Mouse (Mus musculus): ENCODE results near the gene Gpx4.

Gpx4 gene

DNA sequence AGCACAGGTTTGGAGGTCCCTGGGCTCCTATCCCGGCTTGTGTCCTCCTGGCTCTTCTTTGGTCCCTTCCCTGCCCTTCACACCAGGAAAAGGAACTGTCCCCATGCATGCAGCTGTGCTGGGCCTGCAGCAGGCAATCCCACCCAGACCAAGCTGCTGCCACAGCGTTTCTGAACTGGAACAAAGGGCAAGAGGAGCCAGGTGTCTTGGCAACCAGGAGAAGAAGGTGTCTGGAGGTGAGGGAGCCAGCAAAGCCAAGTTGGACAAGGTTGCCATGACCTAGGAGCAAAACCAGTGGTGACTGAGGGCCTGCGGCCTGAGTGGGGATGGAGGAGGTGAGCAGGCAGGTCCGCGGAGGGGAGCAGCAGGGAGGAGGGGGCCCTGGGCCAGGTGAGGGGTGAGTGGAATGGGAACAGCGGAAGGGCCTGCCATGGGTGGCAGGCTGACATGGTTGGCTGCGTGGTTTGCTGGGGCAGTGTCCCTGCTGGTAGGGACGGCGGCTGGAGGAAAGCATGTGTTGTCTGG, at the start of gene Gpx4:
Gene Gpx4, plus strand, starts transcription at position 126 of the 525 bp plus-strand sequence.
- no peak for DNase-seq (ENCODE audit: low spot score)

DNA sequence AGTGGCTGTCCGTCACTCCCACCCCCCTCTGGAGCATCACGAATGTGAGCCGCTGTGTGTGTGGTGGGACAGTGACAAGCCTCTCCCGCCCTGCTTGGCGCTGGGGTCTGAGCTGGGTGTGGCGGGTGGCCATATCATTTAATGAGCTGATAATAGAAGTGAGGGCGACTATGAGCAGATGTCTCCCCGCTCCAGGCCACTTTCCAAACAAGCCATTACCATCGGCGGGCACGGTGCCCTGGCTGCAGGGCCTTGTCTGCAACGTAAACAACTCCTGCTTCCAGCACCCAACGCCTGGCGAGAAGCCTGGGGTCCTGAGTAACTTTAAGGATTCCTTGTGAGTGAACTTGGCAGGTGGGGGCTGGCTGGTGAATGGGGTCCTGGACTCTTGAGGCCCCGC, 49.1 kb upstream of the Gpx4 start:
- DNase-seq (ENCODE audit: low spot score): no peak

DNA sequence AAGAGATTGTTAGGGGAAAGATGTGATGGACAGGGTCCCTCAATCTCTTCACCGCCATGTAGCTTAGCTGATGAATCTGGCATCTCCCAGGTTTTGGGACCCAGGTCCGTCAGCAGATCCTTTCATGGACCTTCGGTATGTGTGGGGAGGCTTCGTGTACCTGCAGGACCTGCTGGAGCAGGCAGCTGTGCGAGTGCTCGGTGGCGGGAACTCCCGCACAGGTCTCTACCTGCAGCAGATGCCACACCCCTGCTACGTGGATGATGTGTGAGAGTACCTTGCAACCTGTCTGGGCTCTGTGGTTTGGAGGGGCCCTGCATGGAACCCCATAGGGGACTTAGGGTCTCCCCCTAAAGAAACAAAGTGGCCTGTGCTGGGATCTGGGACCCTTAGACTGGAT, 45.0 kb upstream of the Gpx4 start:
- DNase-seq (ENCODE audit: low spot score): no peak

DNA sequence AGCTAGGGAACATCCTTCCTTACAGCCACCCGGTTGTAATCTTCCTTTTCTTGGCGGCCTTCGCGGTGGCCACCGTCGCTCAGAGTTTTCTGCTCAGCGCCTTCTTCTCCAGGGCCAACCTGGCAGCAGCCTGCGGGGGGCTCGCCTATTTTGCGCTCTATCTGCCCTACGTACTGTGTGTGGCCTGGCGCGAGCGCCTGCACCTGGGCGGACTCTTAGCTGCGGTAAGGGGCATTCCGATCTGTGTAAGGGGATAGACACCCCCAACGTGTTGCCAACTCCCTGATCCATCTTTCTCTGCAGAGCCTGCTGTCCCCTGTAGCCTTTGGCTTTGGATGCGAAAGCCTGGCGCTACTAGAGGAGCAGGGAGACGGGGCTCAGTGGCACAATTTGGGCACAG, 44.1 kb upstream of the Gpx4 start:
- no peak for DNase-seq (ENCODE audit: low spot score)

DNA sequence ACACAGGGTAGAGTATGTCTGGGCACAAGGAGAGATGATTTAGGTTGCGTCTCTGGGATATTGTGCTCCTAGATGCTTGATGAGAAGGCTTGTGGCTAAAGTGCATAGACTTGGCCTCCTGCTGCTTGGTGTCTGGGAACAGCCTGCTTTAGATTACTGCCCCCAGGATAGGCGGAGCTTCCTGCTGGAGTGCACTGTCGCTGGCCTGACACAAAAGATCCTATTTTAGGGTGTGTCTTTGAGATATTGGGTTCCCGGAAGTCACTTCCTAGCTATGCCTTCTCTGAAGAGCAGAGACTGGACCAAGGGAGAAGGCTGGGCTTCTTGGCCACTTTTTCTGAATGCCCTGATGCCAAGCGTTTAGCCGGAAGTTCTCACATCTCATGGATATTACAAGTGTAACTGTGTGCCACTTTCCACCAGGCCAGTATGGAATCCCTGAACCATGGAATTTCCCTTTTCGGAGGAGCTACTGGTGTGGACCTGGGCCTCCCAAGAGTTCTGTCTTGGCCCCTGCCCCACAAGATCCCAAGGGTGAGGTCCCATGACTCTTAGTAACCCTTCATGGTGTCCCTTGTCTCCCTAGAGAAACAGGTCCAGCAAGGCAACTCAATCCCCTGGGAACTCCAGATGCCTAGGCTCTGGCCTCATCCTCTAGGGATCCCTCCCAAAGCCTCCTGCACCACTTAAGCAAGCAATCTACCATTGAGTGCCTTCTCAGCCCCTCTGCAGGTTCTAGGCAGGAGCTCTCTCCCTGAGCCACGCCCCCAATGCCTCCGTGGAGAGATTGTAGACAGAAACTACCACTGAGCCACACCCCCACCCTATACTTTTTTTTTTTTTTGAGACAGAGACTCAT, 43.4 kb upstream of the Gpx4 start:
- no peak for DNase-seq (ENCODE audit: low spot score)

DNA sequence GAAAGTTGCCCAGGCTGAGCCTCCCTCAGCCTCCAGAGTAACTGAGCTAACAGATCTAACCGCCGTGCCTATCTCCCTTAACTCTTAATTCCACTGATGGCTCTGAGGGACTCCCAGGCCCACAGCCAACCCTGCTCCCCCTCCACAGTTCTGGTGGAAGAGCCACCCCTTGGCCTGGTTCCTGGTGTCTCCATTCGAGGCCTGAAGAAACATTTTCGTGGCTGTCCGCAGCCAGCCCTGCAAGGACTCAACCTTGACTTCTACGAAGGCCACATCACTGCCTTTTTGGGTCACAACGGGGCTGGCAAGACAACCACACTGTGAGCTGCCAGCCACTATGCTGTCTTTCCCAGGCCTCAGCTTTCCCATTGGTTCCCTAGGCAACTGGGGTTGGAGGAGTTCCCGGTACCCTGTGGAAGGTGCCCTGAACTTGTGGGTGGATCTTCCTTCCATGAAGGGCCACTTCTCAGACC, 42.7 kb upstream of the Gpx4 start:
- no peak for DNase-seq (ENCODE audit: low spot score)

DNA sequence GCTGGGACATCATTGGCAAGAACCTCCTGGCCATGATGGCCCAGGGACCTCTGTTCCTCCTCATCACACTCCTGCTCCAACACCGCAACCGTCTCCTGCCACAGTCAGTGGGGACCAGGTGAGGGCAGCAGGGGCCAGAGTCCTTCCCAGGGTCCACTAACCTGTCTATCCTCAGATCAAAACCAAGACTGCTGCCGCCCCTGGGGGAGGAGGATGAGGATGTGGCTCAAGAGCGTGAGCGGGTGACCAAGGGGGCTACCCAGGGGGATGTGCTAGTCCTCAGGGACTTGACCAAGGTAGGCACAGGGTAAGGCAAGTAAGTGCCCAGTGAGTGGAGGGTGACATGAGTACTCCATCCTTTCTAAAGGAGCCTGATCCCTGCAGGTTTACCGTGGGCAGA, 35.2 kb upstream of the Gpx4 start:
- no peak for DNase-seq (ENCODE audit: low spot score)

DNA sequence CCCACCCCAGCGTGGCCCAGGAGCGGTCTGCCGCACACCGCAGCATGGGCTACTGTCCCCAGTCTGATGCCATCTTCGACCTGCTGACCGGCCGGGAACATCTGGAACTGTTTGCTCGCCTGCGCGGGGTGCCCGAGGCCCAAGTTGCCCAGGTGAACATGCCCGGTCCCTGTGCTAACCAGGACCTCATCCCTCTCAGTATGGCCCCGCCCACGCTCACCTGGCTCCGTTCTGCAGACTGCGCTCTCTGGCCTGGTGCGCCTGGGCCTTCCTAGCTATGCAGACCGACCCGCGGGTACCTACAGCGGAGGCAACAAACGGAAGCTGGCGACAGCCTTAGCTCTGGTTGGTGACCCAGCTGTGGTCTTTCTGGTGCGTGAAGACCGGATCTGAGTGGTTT, 33.4 kb upstream of the Gpx4 start:
- no peak for DNase-seq (ENCODE audit: low spot score)

DNA sequence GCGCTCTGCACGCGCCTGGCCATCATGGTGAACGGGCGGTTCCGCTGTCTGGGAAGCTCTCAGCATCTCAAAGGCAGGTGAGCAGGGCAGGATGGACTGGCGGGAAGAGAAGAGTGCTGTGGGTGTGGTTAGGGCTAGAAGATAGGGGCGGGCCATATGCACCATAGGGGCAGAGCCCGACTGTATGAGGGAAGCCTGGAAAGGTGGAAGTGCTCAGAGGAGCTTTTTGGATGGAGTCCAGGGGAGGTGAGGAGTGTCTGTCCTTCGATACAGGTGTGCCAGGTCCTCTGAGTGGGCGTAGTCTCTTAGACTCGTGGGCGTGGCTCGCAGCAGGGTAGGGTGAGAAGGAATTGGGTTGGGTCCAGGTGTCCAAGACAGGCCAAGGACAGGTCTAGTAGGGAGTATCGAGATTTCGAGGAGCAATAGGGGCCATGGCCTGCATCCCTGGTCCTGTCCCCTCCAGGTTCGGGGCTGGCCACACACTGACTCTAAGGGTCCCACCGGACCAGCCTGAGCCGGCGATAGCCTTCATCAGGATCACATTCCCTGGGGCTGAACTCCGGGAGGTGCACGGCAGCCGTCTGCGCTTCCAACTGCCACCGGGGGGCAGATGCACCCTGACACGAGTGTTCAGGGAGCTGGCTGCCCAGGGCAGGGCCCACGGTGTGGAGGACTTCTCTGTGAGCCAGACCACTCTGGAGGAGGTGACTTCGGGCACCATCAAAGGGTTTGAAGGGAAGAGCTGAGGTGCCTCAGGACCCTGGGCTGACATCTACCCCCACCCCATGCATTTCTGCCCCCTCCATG, 32.3 kb upstream of the Gpx4 start:
- no peak for DNase-seq (ENCODE audit: low spot score)

DNA sequence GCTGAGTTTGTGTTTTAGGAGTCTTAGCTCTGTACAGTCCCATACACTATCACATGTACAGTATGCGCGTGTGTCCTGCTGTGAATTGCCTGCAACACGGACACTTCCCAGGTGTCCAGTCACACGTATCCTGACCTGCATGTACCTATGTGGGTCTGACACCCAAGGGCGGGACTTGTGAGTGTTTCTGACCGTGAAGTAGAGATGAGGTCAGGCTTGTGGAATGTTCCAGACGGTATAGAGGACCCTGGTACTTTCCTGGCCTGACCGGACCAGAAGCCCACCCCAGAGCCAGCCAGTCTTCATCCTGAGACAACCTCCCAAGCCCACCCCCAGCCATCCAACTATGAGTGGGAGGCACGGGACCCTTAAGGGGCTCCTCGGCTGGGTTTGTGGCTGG, 31.4 kb upstream of the Gpx4 start:
- DNase-seq (ENCODE audit: low spot score): no peak

DNA sequence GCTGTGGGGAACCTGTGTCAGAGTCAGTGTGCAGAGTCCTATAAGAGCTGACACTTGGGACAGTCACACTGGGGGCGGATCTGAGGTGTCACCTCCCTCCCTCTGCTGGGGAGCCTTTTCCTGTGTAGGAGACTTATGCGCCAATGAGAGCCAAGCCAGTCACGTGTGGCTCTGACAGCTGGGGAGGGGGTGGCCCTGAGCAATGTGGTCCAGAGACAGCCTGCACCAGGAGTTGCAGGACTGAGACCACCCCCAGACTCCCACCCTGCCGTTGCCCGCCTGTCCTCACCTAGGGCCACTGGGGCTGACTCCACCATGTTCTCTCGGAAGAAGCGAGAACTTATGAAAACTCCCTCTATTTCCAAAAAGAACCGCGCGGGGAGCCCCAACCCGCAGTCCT, 30.5 kb upstream of the Gpx4 start, which contains the start of gene Arhgap45:
Gene Arhgap45, plus strand, starts transcription at position 143 of the 400 bp plus-strand sequence.
- no peak for DNase-seq (ENCODE audit: low spot score)

DNA sequence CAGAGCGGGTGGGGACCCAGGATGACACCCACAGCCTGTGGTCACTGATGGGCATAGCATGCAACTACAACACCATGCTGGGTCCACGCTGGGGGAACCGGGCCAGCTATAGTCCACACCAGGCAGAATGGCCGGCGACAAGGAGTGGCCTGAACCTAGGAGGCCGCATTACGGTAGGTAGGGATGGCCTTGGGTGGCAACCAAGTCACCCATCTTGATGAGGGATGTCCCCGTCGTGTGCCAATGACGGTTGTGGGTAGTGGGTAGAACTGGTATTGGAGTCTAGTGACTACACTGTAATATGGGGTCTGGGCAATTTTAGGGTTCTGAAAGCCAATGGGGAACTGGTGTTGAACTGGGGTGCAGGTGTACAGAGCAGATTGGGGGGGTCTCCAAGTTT, 30.0 kb upstream of the Gpx4 start:
- no peak for DNase-seq (ENCODE audit: low spot score)

DNA sequence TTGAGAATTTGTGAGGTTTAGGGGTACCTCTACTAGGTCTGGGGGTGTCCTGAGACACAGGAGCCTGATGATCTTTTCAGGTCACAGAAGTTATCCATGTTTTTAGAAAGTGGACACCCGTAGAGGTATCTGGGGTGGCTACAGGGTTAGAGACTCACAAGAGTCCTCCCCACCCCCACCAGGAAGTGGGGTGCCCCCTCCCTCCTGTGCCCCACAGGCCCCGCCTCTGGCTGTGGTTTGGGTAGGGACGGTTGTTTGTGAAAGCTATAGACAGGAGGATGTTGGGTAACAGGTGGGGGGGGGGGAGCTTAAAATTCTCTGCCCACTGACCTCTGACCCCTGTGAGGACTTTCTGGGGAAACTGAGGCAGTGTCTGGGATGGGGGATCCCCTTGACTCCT, 29.6 kb upstream of the Gpx4 start:
- no peak for DNase-seq (ENCODE audit: low spot score)

DNA sequence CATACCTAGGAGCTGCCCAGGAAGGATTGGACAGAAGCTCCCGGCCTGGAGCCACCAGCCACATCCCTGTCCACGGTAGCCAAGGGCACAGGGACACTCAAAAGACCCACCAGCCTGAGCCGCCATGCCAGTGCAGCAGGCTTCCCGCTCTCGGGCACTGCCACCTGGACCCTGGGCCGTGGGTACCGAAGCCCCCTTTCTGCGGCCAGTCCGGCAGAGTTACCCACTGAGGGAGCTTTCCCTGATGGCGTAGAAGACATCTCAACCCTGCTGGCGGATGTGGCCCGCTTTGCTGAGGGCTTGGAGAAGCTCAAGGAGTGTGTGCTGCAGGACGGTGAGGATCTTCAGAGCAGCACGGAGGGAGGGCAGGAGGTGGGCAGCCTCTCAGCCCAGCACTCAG, 29.2 kb upstream of the Gpx4 start:
- no peak for DNase-seq (ENCODE audit: low spot score)

DNA sequence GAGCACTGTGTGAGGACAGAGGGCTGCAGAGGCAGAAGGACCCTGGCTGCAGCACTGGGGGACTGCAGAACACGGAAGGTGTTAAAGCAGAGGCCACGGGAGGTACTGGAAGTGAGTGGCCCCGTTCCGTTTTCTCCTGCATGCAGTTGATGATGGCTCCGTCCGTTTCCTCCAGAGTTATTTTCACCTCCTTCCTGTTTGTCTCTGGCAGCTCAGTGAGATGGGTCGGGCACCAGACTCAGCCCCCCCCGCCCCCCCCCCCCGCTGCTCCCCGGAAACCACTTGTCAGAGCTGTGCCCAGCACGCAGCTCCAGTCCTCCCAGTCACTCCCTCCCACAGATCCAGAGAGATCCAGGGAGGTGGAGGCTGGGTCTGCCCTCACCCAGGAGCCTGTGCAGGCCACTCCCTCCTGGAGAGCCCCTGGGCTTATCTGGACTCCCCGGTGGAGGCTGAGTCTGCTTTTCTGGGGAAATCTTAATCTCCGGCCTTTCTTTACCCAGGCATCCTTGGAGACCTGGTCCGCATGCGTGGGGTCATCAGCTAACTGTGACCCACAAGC, 28.1 kb upstream of the Gpx4 start:
- DNase-seq (ENCODE audit: low spot score): no peak

DNA sequence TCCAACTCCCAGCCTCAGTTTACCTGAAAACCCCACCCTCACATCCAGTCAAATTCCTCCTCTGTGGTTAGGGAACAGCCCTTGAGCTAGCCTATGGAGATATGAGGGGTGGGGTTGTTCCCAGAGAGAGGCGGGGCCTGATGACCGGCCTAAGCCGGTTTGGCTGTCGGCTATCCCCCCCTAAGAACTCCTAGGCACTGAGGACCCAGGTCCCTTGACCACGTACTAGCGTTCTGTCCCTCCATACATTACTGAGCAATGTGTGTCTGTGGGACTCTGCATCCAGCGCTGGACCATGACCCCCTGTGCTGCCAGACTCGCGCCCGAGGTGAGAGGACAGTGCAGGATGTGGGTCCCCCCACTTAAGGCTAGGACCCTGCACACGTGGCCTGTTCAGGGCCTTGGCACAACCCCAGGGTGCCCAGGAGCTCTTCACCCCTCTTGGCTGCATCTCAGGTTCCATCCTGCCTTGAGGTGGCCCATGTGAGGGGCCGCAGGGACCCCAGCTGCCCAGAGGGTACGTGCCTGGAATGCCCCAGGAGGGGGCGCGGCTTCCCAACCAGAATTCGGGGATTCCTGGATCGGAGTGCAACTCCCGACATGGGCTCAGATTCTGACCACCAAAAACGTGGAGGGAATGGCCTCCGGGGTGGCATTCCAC, 27.4 kb upstream of the Gpx4 start:
- peak; percentile 73 for DNase-seq (ENCODE audit: low spot score)

DNA sequence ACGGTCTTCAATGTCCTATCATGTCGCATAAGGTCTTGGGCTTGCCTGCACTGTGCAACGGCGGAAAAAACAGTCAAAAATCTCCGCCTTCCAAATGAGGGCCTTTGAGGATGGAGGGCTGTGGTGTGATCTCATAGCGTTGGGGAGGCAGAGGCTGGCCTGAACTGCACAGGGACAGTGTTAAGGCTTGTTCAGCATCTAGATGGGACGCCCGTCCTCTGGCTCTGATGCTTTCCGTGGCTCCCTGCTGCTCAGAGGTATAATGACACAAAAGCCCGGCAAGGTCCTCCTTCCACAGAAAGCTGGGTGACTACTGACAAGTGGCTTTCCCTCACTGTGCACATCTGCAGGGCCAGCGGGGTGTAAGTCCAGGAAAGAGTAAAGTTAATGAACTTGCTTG, 26.8 kb upstream of the Gpx4 start:
- DNase-seq (ENCODE audit: low spot score): no peak

DNA sequence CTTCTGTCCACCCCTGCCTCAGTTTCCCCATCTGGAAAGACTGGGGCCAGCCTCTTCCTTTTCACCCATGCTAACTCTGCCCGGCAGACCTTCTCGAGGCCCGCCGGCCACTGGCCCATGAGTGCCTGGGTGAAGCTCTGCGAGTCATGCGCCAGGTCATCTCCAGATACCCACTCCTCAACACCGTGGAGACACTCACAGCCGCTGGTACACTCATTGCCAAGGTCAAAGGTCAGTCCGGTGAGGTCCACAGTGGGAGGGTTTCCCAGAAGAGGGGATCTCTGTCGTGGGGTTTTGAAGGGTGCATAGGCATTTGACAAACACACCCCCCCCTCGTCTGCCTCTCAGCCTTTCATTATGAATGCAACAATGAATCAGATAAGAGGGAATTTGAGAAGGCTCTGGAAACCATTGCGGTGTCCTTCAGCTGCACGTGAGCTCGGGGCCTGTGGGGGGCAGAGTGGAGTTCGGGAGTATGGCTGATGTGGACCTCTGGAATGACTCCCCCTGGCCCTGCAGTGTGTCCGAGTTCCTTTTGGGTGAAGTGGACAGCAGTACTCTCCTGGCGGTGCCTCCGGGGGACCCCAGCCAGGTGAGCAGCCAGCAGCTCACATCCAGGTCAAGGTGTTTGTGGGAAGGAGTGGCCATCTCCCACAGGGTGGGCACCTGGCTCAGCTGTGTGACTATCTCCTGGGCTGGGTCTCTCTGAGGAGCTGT, 26.2 kb upstream of the Gpx4 start:
- no peak for DNase-seq (ENCODE audit: low spot score)

DNA sequence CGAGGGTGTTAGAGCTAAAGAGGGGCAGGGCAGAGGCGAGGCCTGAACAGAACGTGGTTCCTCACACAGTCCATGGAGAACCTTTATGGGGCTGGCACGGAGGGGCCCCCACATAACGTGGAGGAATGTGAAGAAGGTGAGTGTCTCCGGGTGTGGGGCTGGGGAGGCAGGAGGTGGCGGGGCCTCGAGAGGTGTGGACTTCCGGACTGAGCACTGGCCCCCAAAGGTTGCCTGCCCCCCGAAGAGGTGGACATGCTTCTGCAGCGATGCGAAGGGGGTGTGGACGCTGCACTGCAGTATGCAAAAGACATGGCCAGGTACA, 25.7 kb upstream of the Gpx4 start:
- DNase-seq (ENCODE audit: low spot score): no peak

DNA sequence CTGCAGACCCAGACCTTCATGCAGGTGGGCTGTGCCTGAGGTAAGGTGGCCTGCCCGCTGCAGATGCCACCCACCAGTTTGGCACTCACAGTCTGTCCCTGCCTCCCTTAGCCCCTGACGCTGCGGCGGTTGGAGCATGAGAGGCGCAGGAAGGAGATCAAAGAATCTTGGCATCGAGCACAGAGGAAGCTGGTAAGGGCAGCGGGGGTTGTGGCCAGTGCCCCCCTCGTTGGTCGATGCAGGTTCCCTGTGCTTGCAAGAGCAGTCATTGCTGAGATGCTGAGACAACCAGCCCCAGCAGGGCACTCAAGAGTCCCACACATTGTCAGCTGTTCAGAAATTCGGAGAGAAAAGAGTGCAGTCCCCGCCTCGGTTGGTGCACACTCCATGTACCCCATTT, 24.8 kb upstream of the Gpx4 start:
- DNase-seq (ENCODE audit: low spot score): no peak

DNA sequence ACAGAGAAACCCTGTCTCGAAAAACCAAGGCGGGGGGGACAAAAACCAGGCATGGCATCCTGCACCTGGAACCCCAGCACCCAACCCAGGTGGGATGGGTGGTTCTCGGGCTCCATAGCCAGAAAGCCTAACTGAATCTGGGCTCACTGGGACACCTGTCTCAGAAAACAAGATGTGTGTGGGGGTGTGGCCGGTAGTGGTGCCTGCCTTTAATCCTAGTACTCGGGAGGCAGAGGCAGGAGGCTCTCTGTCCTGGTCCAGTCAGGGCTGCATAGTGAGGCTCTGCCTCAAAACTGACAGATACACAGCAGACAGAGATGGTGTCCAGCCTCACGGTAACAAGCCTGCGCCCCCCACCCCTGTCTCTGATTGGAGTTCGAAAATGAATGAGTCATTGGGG, 24.2 kb upstream of the Gpx4 start:
- no peak for DNase-seq (ENCODE audit: low spot score)

DNA sequence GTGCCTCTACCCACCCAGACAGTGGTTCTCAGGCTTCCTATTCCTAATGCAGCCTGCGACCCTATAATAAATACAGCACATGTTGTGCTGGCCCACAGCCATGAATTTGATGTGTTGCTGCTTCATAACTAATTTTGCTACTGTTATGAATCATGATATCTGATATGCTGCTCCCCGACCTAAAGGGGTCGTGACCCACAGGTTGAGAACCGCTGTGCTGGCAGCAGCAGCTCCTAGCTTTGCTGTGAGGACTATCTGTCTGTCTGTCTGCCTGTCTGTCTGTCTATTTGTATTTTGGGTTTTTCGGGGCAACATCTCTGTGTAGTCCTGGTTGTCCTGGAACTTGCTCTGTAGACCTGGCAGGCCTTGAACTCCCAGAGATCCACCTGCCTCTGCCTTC, 23.2 kb upstream of the Gpx4 start:
- no peak for DNase-seq (ENCODE audit: low spot score)
